Mouse (Mus musculus) midbrain, embryonic 12.5 days (tissue): Measurements from ENCODE around the gene Caly. TPM values are rescaled to one million over a fixed set of nuclear protein-coding genes. Genes with fewer than 3 reads are reported as not detected.

Experiments
- ATAC-seq: fragments of 200-750 bp; cut with Nextera tagmentation; 2 replicates; pipeline ENCODE4 v1.8.0; 2017; ENCODE audit warnings: low read depth, moderate TSS enrichment, moderate library complexity; ENCODE audit not compliant: low FRiP score
- H3K27ac ChIP-seq: fragments of 300-500 bp; sonication (generic); replicated peaks from 2 replicates; pipeline ENCODE4 v1.5.1; 2016; ENCODE audit warnings: mild to moderate bottlenecking
- H3K27me3 ChIP-seq: fragments of 300-500 bp; sonication (generic); 2 replicates; pipeline ENCODE4 v1.6.1; 2016; ENCODE audit warnings: mild to moderate bottlenecking
- H3K36me3 ChIP-seq: fragments of 300-500 bp; sonication (generic); 2 replicates; pipeline ENCODE4 v1.6.1; 2016
- H3K4me1 ChIP-seq: fragments of 300-500 bp; sonication (generic); 2 replicates; pipeline ENCODE4 v1.6.1; 2016
- H3K4me2 ChIP-seq: fragments of 300-500 bp; sonication (generic); replicated peaks from 2 replicates; pipeline ENCODE4 v1.6.1; 2016; ENCODE audit warnings: mild to moderate bottlenecking, moderate library complexity
- H3K4me3 ChIP-seq: fragments of 300-500 bp; sonication (generic); 2 replicates; pipeline ENCODE4 v1.5.1; 2016; ENCODE audit warnings: mild to moderate bottlenecking
- H3K9ac ChIP-seq: fragments of 300-500 bp; sonication (generic); replicated peaks from 2 replicates; pipeline ENCODE4 v1.6.1; 2016; ENCODE audit warnings: mild to moderate bottlenecking, moderate library complexity
- H3K9me3 ChIP-seq: fragments of 300-500 bp; sonication (generic); 2 replicates; pipeline ENCODE4 v1.6.1; 2016; ENCODE audit warnings: mild to moderate bottlenecking
- WGBS: fragments of 180-500 bp; shearing (Covaris S2); methylation state at CpG from one replicate; pipeline ENCODE4 v1.1.7; 2016; 5-methylcytosine and 5-hydroxymethylcytosine counted together
- polyA plus RNA-seq: library from polyadenylated mRNA; unstranded; fragments of >200 nt; fragmentation: Nextera tagmentation; extraction: Ambion mirVana; gene quantifications from 2 replicates; pipeline ENCODE4 v1.2.1, GENCODE M21; 2016

Caly gene
- polyA plus RNA-seq, 1 experiment from 2014 or later, result 22.3 TPM

DNA sequence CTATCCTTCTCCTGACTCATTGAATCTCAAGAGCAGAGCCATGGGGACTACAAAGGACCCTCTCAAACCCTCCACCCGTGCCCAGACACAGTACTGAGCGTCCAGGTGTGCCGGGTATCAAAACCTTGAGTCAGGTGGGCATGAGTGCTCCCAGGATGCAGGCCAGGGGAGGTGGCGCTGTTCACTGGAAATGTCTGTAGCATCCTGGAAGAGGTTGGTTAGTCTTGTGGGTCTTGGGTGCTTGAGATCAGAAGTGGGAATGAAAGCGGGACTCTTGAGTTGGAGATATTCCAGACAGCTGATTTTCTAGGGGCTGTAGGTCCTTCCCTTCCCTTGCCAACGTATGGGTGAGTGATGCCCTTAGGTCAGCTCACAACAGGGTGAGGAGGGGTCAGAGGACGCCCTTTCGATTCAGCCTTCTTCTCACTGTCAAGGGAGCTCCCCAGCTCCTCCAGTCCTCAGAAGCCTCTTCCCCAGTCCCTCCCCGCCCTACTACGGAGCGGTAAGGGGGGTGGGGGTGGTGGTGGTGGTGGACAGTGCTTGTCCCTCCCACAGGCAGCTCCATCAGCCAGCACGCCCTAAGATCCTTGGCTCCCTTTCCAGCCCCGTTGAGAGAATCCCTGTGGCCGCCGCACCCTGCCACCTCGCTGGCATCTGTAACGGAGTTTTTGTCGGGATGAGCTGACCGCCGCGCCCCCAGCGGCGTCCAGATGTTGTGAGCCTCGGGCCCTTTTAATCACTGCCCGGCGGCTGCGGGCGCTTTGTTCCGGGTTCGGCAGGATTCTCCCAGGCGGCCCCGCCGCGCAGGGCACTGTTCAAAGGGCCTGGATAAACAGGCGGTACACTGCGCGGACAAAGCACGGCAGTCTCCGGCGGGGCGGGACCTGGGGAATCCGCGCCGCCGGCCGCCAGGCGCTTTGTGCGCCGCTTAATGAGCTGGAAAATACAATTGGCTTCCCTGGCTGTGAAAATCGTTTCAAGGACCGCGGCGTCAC lies 24.6 kb downstream of the Caly start:
- WGBS, result 3% methylated on average over 53 of the region's 53 CpGs
- ATAC-seq, result peak; percentile 81
- no peaks in the 10 kb centered on the region for H3K36me3 ChIP-seq
- peak overlapping the region; percentile 61 for H3K9ac ChIP-seq
- H3K27me3 ChIP-seq, result peaks cover 93% of the 10 kb centered on the region
- peak overlapping the region; percentile 43 for H3K4me3 ChIP-seq
- H3K9me3 ChIP-seq, result no peaks in the 10 kb centered on the region
- H3K4me2 ChIP-seq, result peak overlapping the region; percentile 65
- peaks cover 54% of the 10 kb centered on the region for H3K4me1 ChIP-seq
- peak overlapping the region; percentile 88 for H3K27ac ChIP-seq

DNA sequence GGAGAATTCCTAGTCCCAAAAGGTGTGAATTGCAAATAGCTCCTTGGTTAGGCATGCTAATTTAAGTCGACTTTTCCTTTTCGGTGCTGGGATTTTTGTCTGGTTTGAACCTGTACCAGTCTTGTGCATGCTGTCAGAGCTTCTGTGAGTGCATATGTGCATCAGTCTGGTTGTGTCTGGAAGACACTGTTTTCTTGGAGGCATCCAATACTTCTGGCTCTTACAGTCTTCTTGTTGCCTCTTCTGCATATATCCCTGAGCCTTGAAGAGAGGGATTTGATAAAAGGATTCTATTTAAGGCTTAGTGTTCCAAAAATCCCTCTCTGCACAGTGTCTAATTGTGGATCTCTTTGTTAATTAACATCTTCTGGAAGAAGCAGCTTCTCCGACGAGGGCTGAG lies 28.2 kb downstream of the Caly start:
- ATAC-seq, result no peak
- no peaks in the 10 kb centered on the region for H3K36me3 ChIP-seq
- H3K4me2 ChIP-seq, result no peak overlapping the region
- H3K27me3 ChIP-seq, result peaks cover 93% of the 10 kb centered on the region
- H3K4me3 ChIP-seq, result no peak overlapping the region
- H3K4me1 ChIP-seq, result peaks cover 25% of the 10 kb centered on the region
- H3K9ac ChIP-seq, result no peak overlapping the region
- no peaks in the 10 kb centered on the region for H3K9me3 ChIP-seq
- 71% methylated on average over 4 of the region's 4 CpGs for WGBS
- no peak overlapping the region for H3K27ac ChIP-seq

- no peak overlapping the region for H3K9ac ChIP-seq
- H3K27ac ChIP-seq, result no peak overlapping the region
- H3K4me2 ChIP-seq, result peak overlapping the region; percentile 51
- under 1% methylated on average over 34 of the region's 34 CpGs for WGBS
- ATAC-seq, result peak; percentile 63
- H3K36me3 ChIP-seq, result no peaks in the 10 kb centered on the region
- no peaks in the 10 kb centered on the region for H3K9me3 ChIP-seq
- H3K4me1 ChIP-seq, result peaks cover 24% of the 10 kb centered on the region
- peaks cover 99% of the 10 kb centered on the region for H3K27me3 ChIP-seq
- peak overlapping the region; percentile 34 for H3K4me3 ChIP-seq
Observed at GRCm38 (mm10) chr7:140049115-140049689, 33.1 kb downstream of the Caly start.

GRCm38 (mm10) chr7:140048361-140049114 lies 33.8 kb downstream of the Caly start, which contains the start of gene Msx3:
Msx3 (minus strand) TSS chr7:140049089.
- peaks cover 24% of the 10 kb centered on the region for H3K4me1 ChIP-seq
- peak within 1 kb of the TSS; percentile 51 for H3K4me2 ChIP-seq
- no peak within 1 kb of the TSS for H3K27ac ChIP-seq
- H3K36me3 ChIP-seq, result no peaks in the 10 kb centered on the region
- peaks cover 98% of the 10 kb centered on the region for H3K27me3 ChIP-seq
- WGBS, result under 1% methylated on average over 56 of the region's 56 CpGs
- peak; percentile 65 for ATAC-seq
- no peaks in the 10 kb centered on the region for H3K9me3 ChIP-seq
- H3K9ac ChIP-seq, result no peak within 1 kb of the TSS
- H3K4me3 ChIP-seq, result peak within 1 kb of the TSS; percentile 34

- Histone ChIP-seq H3K36me3 (no peaks in the 10 kb centered on the region), H3K27ac (no peak overlapping the region), H3K27me3 (peaks cover 97% of the 10 kb centered on the region), H3K9me3 (no peaks in the 10 kb centered on the region), H3K4me3 (peak overlapping the region; percentile 34), H3K9ac (no peak overlapping the region), H3K4me2 (peak overlapping the region; percentile 51), H3K4me1 (peaks cover 24% of the 10 kb centered on the region)
- ATAC-seq, result no peak
- WGBS, result under 1% methylated on average over 33 of the region's 33 CpGs
Observed at GRCm38 (mm10) chr7:140047811-140048311, 34.5 kb downstream of the Caly start.

- Histone ChIP-seq H3K27me3 (peaks cover 83% of the 10 kb centered on the region), H3K4me3 (no peak overlapping the region), H3K9ac (no peak overlapping the region), H3K4me1 (peaks cover 24% of the 10 kb centered on the region), H3K9me3 (no peaks in the 10 kb centered on the region), H3K36me3 (peaks cover 6% of the 10 kb centered on the region), H3K4me2 (no peak overlapping the region), H3K27ac (no peak overlapping the region)
- WGBS, result 75% methylated on average over 4 of the region's 4 CpGs
- no peak for ATAC-seq
Observed at GRCm38 (mm10) chr7:140045546-140045945, 36.8 kb downstream of the Caly start.

GRCm38 (mm10) chr7:140042728-140043127 lies 39.6 kb downstream of the Caly start:
- WGBS, result 70% methylated on average over 3 of the region's 3 CpGs
- no peak overlapping the region for H3K9ac ChIP-seq
- H3K36me3 ChIP-seq, result peaks cover 18% of the 10 kb centered on the region
- H3K4me3 ChIP-seq, result no peak overlapping the region
- no peak overlapping the region for H3K4me2 ChIP-seq
- peaks cover 60% of the 10 kb centered on the region for H3K27me3 ChIP-seq
- H3K27ac ChIP-seq, result no peak overlapping the region
- H3K9me3 ChIP-seq, result no peaks in the 10 kb centered on the region
- peaks cover 3% of the 10 kb centered on the region for H3K4me1 ChIP-seq
- no peak for ATAC-seq

- WGBS, result 50% methylated on average over 3 of the region's 3 CpGs
- peaks cover 32% of the 10 kb centered on the region for H3K36me3 ChIP-seq
- H3K27me3 ChIP-seq, result peaks cover 14% of the 10 kb centered on the region
- ATAC-seq, result no peak
- peak overlapping the region; percentile 88 for H3K4me2 ChIP-seq
- no peaks in the 10 kb centered on the region for H3K9me3 ChIP-seq
- peak overlapping the region; percentile 85 for H3K9ac ChIP-seq
- H3K27ac ChIP-seq, result no peak overlapping the region
- peak overlapping the region; percentile 91 for H3K4me3 ChIP-seq
- peaks cover 24% of the 10 kb centered on the region for H3K4me1 ChIP-seq
Observed at GRCm38 (mm10) chr7:140037171-140037555, 45.2 kb downstream of the Caly start.

- H3K36me3 ChIP-seq, result peaks cover 38% of the 10 kb centered on the region
- peak; percentile 98 for ATAC-seq
- H3K9ac ChIP-seq, result peak within 1 kb of the TSS; percentile 85
- H3K27ac ChIP-seq, result peak within 1 kb of the TSS; percentile 86
- WGBS, result 2% methylated on average over 69 of the region's 69 CpGs
- H3K4me1 ChIP-seq, result peaks cover 24% of the 10 kb centered on the region
- no peaks in the 10 kb centered on the region for H3K9me3 ChIP-seq
- H3K4me2 ChIP-seq, result peak within 1 kb of the TSS; percentile 88
- H3K27me3 ChIP-seq, result peaks cover 14% of the 10 kb centered on the region
- H3K4me3 ChIP-seq, result peak within 1 kb of the TSS; percentile 91
Observed at GRCm38 (mm10) chr7:140036281-140037170, 45.8 kb downstream of the Caly start, which contains the start of the genes Zfp511 and Tubgcp2. Zfp511 (plus strand) TSS chr7:140036391. Tubgcp2 (minus strand) TSS chr7:140036669.

DNA sequence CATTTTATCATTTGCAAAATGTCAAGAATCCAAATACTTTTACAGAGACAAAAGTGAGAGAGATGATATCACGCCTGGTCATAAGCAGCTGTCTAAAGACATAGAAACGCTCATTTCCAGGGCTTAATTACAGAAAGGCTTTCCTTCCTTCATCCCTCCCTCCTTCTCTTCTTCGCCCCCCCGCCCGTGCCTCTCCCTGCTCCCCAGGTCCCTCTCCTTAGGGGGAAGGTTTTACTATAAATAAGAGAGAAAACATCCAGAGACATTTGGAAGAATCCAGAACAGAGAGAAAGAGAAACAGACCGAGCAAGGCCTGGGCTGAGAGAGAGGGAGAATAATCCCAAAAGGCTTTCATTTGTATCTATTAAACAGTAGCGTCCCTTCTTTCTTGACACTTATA lies 46.9 kb downstream of the Caly start:
- Histone ChIP-seq H3K36me3 (peaks cover 42% of the 10 kb centered on the region), H3K4me3 (peak overlapping the region; percentile 91), H3K27me3 (peaks cover 10% of the 10 kb centered on the region), H3K9me3 (no peaks in the 10 kb centered on the region), H3K4me1 (peaks cover 24% of the 10 kb centered on the region), H3K9ac (peak overlapping the region; percentile 85), H3K4me2 (peak overlapping the region; percentile 88), H3K27ac (peak overlapping the region; percentile 86; the same call in 1 of the 2 replicates)
- no peak for ATAC-seq
- 24% methylated on average over 7 of the region's 7 CpGs for WGBS

- no peak overlapping the region for H3K4me3 ChIP-seq
- no peaks in the 10 kb centered on the region for H3K9me3 ChIP-seq
- peaks cover 7% of the 10 kb centered on the region for H3K27me3 ChIP-seq
- no peak overlapping the region for H3K4me2 ChIP-seq
- H3K27ac ChIP-seq, result no peak overlapping the region
- peaks cover 50% of the 10 kb centered on the region for H3K36me3 ChIP-seq
- WGBS, result 91% methylated on average over 9 of the region's 9 CpGs
- peaks cover 24% of the 10 kb centered on the region for H3K4me1 ChIP-seq
- no peak overlapping the region for H3K9ac ChIP-seq
- ATAC-seq, result no peak
Observed at GRCm38 (mm10) chr7:140033386-140033785, 49.0 kb downstream of the Caly start.
